Mouse (Mus musculus) heart, adult 2 months (tissue): Measurements from ENCODE around the gene Fam205a1.

Experiments used
- CTCF ChIP-seq: fragments of 200-600 bp; IDR thresholded peaks from 2 replicates; pipeline ENCODE4 v1.8.1; 2022; ENCODE audit warnings: antibody characterized with exemption, mild to moderate bottlenecking, moderate library complexity
- EP300 ChIP-seq: fragments of 200-500 bp; IDR thresholded peaks from 2 replicates; pipeline ENCODE4 v1.6.1; 2011; ENCODE audit warnings: low read depth, low read length, control low read depth; ENCODE audit not compliant: insufficient read depth
- POLR2A ChIP-seq: fragments of 200-500 bp; IDR thresholded peaks from 2 replicates; pipeline ENCODE4 v1.6.1; 2011; ENCODE audit warnings: mild to moderate bottlenecking, low read depth, low read length, control low read depth; ENCODE audit not compliant: insufficient read depth

- no peak for TF ChIP-seq CTCF
- TF ChIP-seq POLR2A, result no peak
- TF ChIP-seq EP300, result no peak
Measured at GRCm38 (mm10) chr4:42888806-42889205, 35.1 kb upstream of the Fam205a1 start.
